Mouse (Mus musculus): ENCODE results near the gene Arl2bp.

GRCm38 (mm10) chr8:94645202-94645601, 21.2 kb upstream of the Arl2bp start:
- TF ChIP-seq CTCF (IDR thresholded peaks at IDR 0.05; ENCODE audit: extremely low read depth, insufficient read length, insufficient replicate concordance, low read depth, low read length): no peak
- no peak for TF ChIP-seq POLR2A (IDR thresholded peaks at IDR 0.05; ENCODE audit: low read depth, low read length)
